Mouse (Mus musculus): ENCODE data around the gene Il18. TPM values are rescaled to one million over a fixed set of nuclear protein-coding genes. Genes with fewer than 3 reads are reported as not detected.

Il18 gene
- total and polyA plus RNA-seq, 3 experiments = 0.53 to 1.2 (median 1.0) TPM

- Histone ChIP-seq H3K27ac (no peak overlapping the region), H3K4me1 (ENCODE audit: control insufficient read depth, insufficient read depth, low read length) (no peaks in the 10 kb centered on the region), H3K4me3 (no peak overlapping the region), H3K36me3 (ENCODE audit: control insufficient read depth, insufficient read depth, low read length) (no peaks in the 10 kb centered on the region), H3K9ac (ENCODE audit: low read depth, low read length) (no peak overlapping the region), H3K79me2 (replicated peaks; ENCODE audit: control insufficient read depth, insufficient read depth, low read length) (no peaks in the 10 kb centered on the region), H3K27me3 (ENCODE audit: control insufficient read depth, insufficient read depth, low read length) (no peaks in the 10 kb centered on the region)
- 69% methylated on average over 10 of the region's 10 CpGs for WGBS
- peak in 1 of 2 experiments; percentile 23 for DNase-seq
- TF ChIP-seq EP300 (IDR thresholded peaks at IDR 0.05; ENCODE audit: insufficient read depth, low read depth, low read length) (no peak), POLR2A (IDR thresholded peaks at IDR 0.05; ENCODE audit: insufficient read depth, low read depth, low read length) (no peak), CTCF (IDR thresholded peaks at IDR 0.05) (no peak)
- intact Hi-C loops (cut with DNase I) = loop anchor here (10.0 kb wide), 1 partner anchor 146 kb away; no protein-coding TSS in a partner anchor
These were observed 36.4 kb downstream of the Il18 start for GRCm38 (mm10) chr9:50590856-50591518.

DNA sequence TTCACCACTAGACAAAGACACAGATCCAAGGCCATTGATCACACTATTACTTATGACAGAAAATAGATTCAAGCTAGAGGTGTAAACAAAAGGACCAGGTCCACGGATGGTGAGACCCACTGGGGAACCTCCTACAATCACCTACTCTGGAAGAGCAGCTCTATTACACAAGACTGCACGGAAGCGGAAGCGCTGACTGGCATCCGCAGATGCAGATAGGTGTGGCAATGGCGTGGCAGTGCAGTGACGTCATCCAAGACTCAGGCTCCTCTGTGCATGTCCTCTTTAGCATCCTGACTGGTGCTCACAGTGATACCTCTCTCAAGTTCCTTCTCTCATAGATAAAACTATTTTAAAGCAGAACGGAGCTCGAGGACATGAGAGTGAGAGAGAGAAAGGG is 38.3 kb downstream of the Il18 start:
- no peaks in the 10 kb centered on the region for H3K27me3 ChIP-seq (ENCODE audit: control insufficient read depth, insufficient read depth, low read length)
- no peaks in the 10 kb centered on the region for H3K79me2 ChIP-seq (replicated peaks; ENCODE audit: control insufficient read depth, insufficient read depth, low read length)
- H3K4me3 ChIP-seq = no peak overlapping the region
- H3K36me3 ChIP-seq (ENCODE audit: control insufficient read depth, insufficient read depth, low read length) = no peaks in the 10 kb centered on the region; the same call in 1 of the 2 replicates
- WGBS = 85% methylated on average over 9 of the region's 9 CpGs
- no peak for DNase-seq
- no peak overlapping the region for H3K27ac ChIP-seq
- no peaks in the 10 kb centered on the region for H3K4me1 ChIP-seq (ENCODE audit: control insufficient read depth, insufficient read depth, low read length)
- no peak for TF ChIP-seq CTCF (IDR thresholded peaks at IDR 0.05)
- no peak overlapping the region for H3K9ac ChIP-seq (ENCODE audit: low read depth, low read length)
- intact Hi-C loops (cut with DNase I) = loop anchor here (10.0 kb wide), 1 partner anchor 148 kb away; no protein-coding TSS in a partner anchor

GRCm38 (mm10) chr9:50593544-50593943 is 38.9 kb downstream of the Il18 start:
- intact Hi-C loops (cut with DNase I) = loop anchor here (10.0 kb wide), 1 partner anchor 149 kb away; no protein-coding TSS in a partner anchor
- TF ChIP-seq POLR2A (IDR thresholded peaks at IDR 0.05; ENCODE audit: insufficient read depth, low read depth, low read length) (no peak), CTCF (IDR thresholded peaks at IDR 0.05) (peak; percentile 50)
- H3K79me2 ChIP-seq (replicated peaks; ENCODE audit: control insufficient read depth, insufficient read depth, low read length) = no peaks in the 10 kb centered on the region
- WGBS = 79% methylated on average over 3 of the region's 3 CpGs
- no peaks in the 10 kb centered on the region for H3K27me3 ChIP-seq (ENCODE audit: control insufficient read depth, insufficient read depth, low read length)
- H3K36me3 ChIP-seq (ENCODE audit: control insufficient read depth, insufficient read depth, low read length) = no peaks in the 10 kb centered on the region; the same call in 1 of the 2 replicates
- H3K4me1 ChIP-seq (ENCODE audit: control insufficient read depth, insufficient read depth, low read length) = no peaks in the 10 kb centered on the region; the same call in 1 of the 2 replicates
- no peak overlapping the region for H3K9ac ChIP-seq (ENCODE audit: low read depth, low read length)
- peak in 1 of 2 experiments; percentile 18 for DNase-seq
- no peak overlapping the region for H3K4me3 ChIP-seq
- H3K27ac ChIP-seq = no peak overlapping the region

DNA sequence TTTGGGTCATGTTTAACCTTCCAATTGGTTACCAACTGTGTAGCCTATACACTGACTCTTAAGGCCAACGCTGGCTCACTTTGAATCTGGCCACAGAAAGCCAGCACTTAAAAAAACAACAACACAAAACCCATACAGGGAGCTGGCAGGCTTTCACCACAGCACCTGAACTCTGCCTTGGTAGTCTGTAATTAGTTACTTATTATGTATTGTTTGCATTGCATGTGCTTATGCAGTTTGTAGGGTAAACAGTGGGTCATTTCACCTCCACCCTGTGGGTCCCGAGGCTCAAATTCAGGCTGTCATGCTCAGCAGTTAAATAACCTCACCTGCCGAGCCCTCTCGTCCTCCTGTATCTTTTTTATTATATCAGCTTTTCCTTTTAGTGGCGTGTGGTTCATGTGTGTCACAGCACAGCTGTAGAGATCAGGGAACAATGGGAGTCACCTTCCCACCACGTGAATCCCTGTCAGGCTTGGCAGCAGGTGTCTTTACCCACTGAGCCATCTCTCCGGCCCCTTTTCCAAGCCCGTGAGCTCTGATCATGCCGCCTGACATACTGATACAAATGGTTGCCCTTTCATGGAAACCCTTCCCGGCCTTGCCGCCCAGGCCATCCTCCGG is 40.3 kb downstream of the Il18 start:
- H3K36me3 ChIP-seq (ENCODE audit: control insufficient read depth, insufficient read depth, low read length) = peaks cover 3% of the 10 kb centered on the region
- intact Hi-C loops (cut with DNase I) = loop anchor here (10.0 kb wide), 1 partner anchor 150 kb away; no protein-coding TSS in a partner anchor

DNA sequence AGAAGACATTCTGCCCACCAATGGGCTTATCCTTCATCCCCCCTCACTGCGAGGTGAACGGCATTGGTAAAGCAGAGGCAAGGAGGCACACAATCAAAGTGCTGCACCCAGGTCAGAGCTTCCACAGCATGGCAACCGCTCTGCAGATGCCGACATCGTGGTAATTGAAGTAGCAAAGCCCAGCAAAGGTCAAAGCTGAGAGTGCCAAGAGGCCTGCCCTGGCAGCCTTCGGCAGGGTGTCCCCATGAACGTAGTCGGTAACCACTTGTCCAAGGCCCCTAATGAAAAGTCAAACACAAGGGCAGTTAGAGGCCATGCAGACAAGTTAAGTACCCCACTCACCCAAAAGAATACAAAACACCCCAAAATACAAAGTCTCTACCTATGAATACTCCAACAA is 42.3 kb downstream of the Il18 start:
- DNase-seq = peak in 1 of 2 experiments; percentile 26
- intact Hi-C loops (cut with DNase I) = loop anchor here (10.0 kb wide), 1 partner anchor 152 kb away; no protein-coding TSS in a partner anchor
- WGBS = 69% methylated on average over 8 of the region's 8 CpGs
- Histone ChIP-seq H3K36me3 (ENCODE audit: control insufficient read depth, insufficient read depth, low read length) (peaks cover 6% of the 10 kb centered on the region), H3K27ac (no peak overlapping the region), H3K4me1 (ENCODE audit: control insufficient read depth, insufficient read depth, low read length) (peaks cover under 1% of the 10 kb centered on the region; the same call in 1 of the 2 replicates), H3K4me3 (no peak overlapping the region), H3K27me3 (ENCODE audit: control insufficient read depth, insufficient read depth, low read length) (no peaks in the 10 kb centered on the region), H3K9ac (ENCODE audit: low read depth, low read length) (no peak overlapping the region), H3K79me2 (replicated peaks; ENCODE audit: control insufficient read depth, insufficient read depth, low read length) (no peaks in the 10 kb centered on the region)
- no peak for TF ChIP-seq POLR2A (IDR thresholded peaks at IDR 0.05; ENCODE audit: insufficient read depth, low read depth, low read length)
- TF ChIP-seq EP300 (IDR thresholded peaks at IDR 0.05; ENCODE audit: insufficient read depth, low read depth, low read length) = no peak
- TF ChIP-seq CTCF (IDR thresholded peaks at IDR 0.05) = no peak

More for the DNA sequence above, 40.3 kb downstream of the Il18 start:
- WGBS = 71% methylated on average over 12 of the region's 12 CpGs
- Histone ChIP-seq H3K27ac (no peak overlapping the region), H3K27me3 (ENCODE audit: control insufficient read depth, insufficient read depth, low read length) (no peaks in the 10 kb centered on the region), H3K79me2 (replicated peaks; ENCODE audit: control insufficient read depth, insufficient read depth, low read length) (no peaks in the 10 kb centered on the region), H3K9ac (ENCODE audit: low read depth, low read length) (no peak overlapping the region), H3K4me1 (ENCODE audit: control insufficient read depth, insufficient read depth, low read length) (no peaks in the 10 kb centered on the region; the same call in 1 of the 2 replicates), H3K4me3 (no peak overlapping the region)
- TF ChIP-seq EP300 (IDR thresholded peaks at IDR 0.05; ENCODE audit: insufficient read depth, low read depth, low read length) (no peak), CTCF (IDR thresholded peaks at IDR 0.05) (no peak), POLR2A (IDR thresholded peaks at IDR 0.05; ENCODE audit: insufficient read depth, low read depth, low read length) (no peak)
- DNase-seq = no peak

- H3K4me3 ChIP-seq = peak overlapping the region; percentile 92
- no peak overlapping the region for H3K9ac ChIP-seq (ENCODE audit: low read depth, low read length)
- intact Hi-C loops (cut with DNase I) = loop anchor here (5.0 kb wide), 1 partner anchor 166 kb away; the partner anchor contains the start of gene Fdxacb1
- H3K36me3 ChIP-seq (ENCODE audit: control insufficient read depth, insufficient read depth, low read length) = peaks cover 8% of the 10 kb centered on the region
- peaks cover 2% of the 10 kb centered on the region; the same call in 1 of the 2 replicates for H3K79me2 ChIP-seq (replicated peaks; ENCODE audit: control insufficient read depth, insufficient read depth, low read length)
- no peaks in the 10 kb centered on the region for H3K27me3 ChIP-seq (ENCODE audit: control insufficient read depth, insufficient read depth, low read length)
- 52% methylated on average over 6 of the region's 6 CpGs for WGBS
- TF ChIP-seq CTCF (IDR thresholded peaks at IDR 0.05) (no peak), EP300 (IDR thresholded peaks at IDR 0.05; ENCODE audit: insufficient read depth, low read depth, low read length) (no peak), POLR2A (IDR thresholded peaks at IDR 0.05; ENCODE audit: insufficient read depth, low read depth, low read length) (no peak)
- peak overlapping the region; percentile 93 for H3K27ac ChIP-seq
- H3K4me1 ChIP-seq (ENCODE audit: control insufficient read depth, insufficient read depth, low read length) = peaks cover 10% of the 10 kb centered on the region
- DNase-seq = no peak
These were observed 46.9 kb downstream of the Il18 start for GRCm38 (mm10) chr9:50601536-50601935.
